Mouse (Mus musculus) cerebellum, adult 2 months (tissue): ENCODE results near the gene Top2b. TPM values are rescaled to one million over a fixed set of nuclear protein-coding genes. Genes with fewer than 3 reads are reported as not detected.

Experiments
- DNase-seq, 2 experiments: peaks; one replicate each; pipeline ENCODE4 v3.0.0; 2021
- H3K27ac ChIP-seq: fragments of 200-500 bp; 2 replicates; pipeline ENCODE4 v1.5.1; 2012; ENCODE audit warnings: low read length, control low read depth, inconsistent platforms; ENCODE audit not compliant: insufficient read depth
- H3K27me3 ChIP-seq: fragments of 200-500 bp; 2 replicates; pipeline ENCODE4 v1.6.1; 2012; ENCODE audit warnings: inconsistent platforms, mild to moderate bottlenecking, low read length, moderate library complexity; ENCODE audit not compliant: control insufficient read depth, insufficient read depth
- H3K4me1 ChIP-seq: fragments of 200-500 bp; 2 replicates; pipeline ENCODE4 v1.6.1; 2011; ENCODE audit warnings: low read length; ENCODE audit not compliant: control insufficient read depth, insufficient read depth
- H3K4me3 ChIP-seq: fragments of 200-500 bp; replicated peaks from 2 replicates; pipeline ENCODE3; 2011; ENCODE audit warnings: mild to moderate bottlenecking, low read depth, low read length, control low read depth; ENCODE audit not compliant: insufficient read depth
- CTCF ChIP-seq: fragments of 200-500 bp; IDR thresholded peaks from 2 replicates; pipeline ENCODE4 v1.5.1; 2011; ENCODE audit warnings: low read depth, mild to moderate bottlenecking, control low read depth, low read length, moderate library complexity, borderline replicate concordance; ENCODE audit not compliant: insufficient read depth
- POLR2A ChIP-seq: fragments of 200-500 bp; IDR thresholded peaks from 2 replicates; pipeline ENCODE4 v1.6.1; 2011; ENCODE audit warnings: low read length, control low read depth, borderline replicate concordance; ENCODE audit not compliant: insufficient read depth
- WGBS: fragments of 180-500 bp; shearing (Covaris S2); methylation state at CpG from one replicate; pipeline ENCODE4 v1.1.7; 2018; 5-methylcytosine and 5-hydroxymethylcytosine counted together
- polyA plus RNA-seq: library from polyadenylated mRNA; depleted of rRNA; stranded (reverse); fragments of >200 nt; gene quantifications from 2 replicates; pipeline ENCODE4 v1.2.3, GENCODE M21; 2012

Top2b gene
- polyA plus RNA-seq, 1 experiment = 47.1 TPM

- WGBS = 71% methylated on average over 4 of the region's 4 CpGs
- H3K27me3 ChIP-seq = no peaks in the 10 kb centered on the region
- TF ChIP-seq POLR2A = no peak
- no peak for TF ChIP-seq CTCF
These were observed 67.0 kb downstream of the Top2b start for GRCm38 (mm10) chr14:16431941-16432499.

GRCm38 (mm10) chr14:16432550-16432949, 67.6 kb downstream of the Top2b start:
- Histone ChIP-seq H3K4me1 (no peaks in the 10 kb centered on the region), H3K4me3 (no peak overlapping the region), H3K27ac (no peak overlapping the region), H3K27me3 (no peaks in the 10 kb centered on the region)
- no peak for DNase-seq
- WGBS = 91% methylated on average over 3 of the region's 3 CpGs
- TF ChIP-seq POLR2A (no peak), CTCF (no peak)

More at GRCm38 (mm10) chr14:16431941-16432499, 67.0 kb downstream of the Top2b start:
- H3K4me1 ChIP-seq = no peaks in the 10 kb centered on the region
- no peak for DNase-seq
- H3K27ac ChIP-seq = no peak overlapping the region
- H3K4me3 ChIP-seq = no peak overlapping the region

- no peak for TF ChIP-seq CTCF
- no peak for TF ChIP-seq POLR2A
- H3K27ac ChIP-seq = no peak overlapping the region
- no peaks in the 10 kb centered on the region for H3K27me3 ChIP-seq
These were observed 68.2 kb downstream of the Top2b start for GRCm38 (mm10) chr14:16433206-16433605.

GRCm38 (mm10) chr14:16434396-16435171, 69.6 kb downstream of the Top2b start:
- no peak overlapping the region for H3K4me3 ChIP-seq
- TF ChIP-seq CTCF = peak; percentile 70
- TF ChIP-seq POLR2A = no peak
- H3K27me3 ChIP-seq = no peaks in the 10 kb centered on the region
- no peak overlapping the region for H3K27ac ChIP-seq
- DNase-seq = peak; percentile 65 to 71
- H3K4me1 ChIP-seq = no peaks in the 10 kb centered on the region
- WGBS = 21% methylated on average over 3 of the region's 3 CpGs

More at GRCm38 (mm10) chr14:16433206-16433605, 68.2 kb downstream of the Top2b start:
- Histone ChIP-seq H3K4me1 (no peaks in the 10 kb centered on the region), H3K4me3 (no peak overlapping the region)
- 63% methylated on average over 2 of the region's 2 CpGs for WGBS
- DNase-seq = no peak

GRCm38 (mm10) chr14:16437386-16437785, 72.4 kb downstream of the Top2b start:
- TF ChIP-seq CTCF = no peak
- no peak for TF ChIP-seq POLR2A
- no peak for DNase-seq
- H3K4me3 ChIP-seq = no peak overlapping the region
- no peak overlapping the region for H3K27ac ChIP-seq
- 95% methylated on average over 4 of the region's 4 CpGs for WGBS
- H3K4me1 ChIP-seq = no peaks in the 10 kb centered on the region
- no peaks in the 10 kb centered on the region for H3K27me3 ChIP-seq

- TF ChIP-seq CTCF = no peak
- TF ChIP-seq POLR2A = no peak
- Histone ChIP-seq H3K4me3 (no peak overlapping the region), H3K27me3 (no peaks in the 10 kb centered on the region), H3K27ac (no peak overlapping the region), H3K4me1 (peaks cover 2% of the 10 kb centered on the region; the same call in 1 of the 2 replicates)
- no peak for DNase-seq
- 65% methylated on average over 6 of the region's 6 CpGs for WGBS
These were observed 74.6 kb downstream of the Top2b start for GRCm38 (mm10) chr14:16439385-16440126.

GRCm38 (mm10) chr14:16444859-16445258, 79.9 kb downstream of the Top2b start:
- no peak for DNase-seq
- WGBS = 46% methylated on average over 4 of the region's 4 CpGs
- no peak for TF ChIP-seq CTCF
- TF ChIP-seq POLR2A = no peak
- Histone ChIP-seq H3K27ac (no peak overlapping the region), H3K4me3 (no peak overlapping the region), H3K27me3 (no peaks in the 10 kb centered on the region), H3K4me1 (peaks cover 7% of the 10 kb centered on the region; the same call in 1 of the 2 replicates)

GRCm38 (mm10) chr14:16447587-16447986, 82.6 kb downstream of the Top2b start:
- 62% methylated on average over 3 of the region's 3 CpGs for WGBS
- peaks cover 7% of the 10 kb centered on the region; the same call in 1 of the 2 replicates for H3K4me1 ChIP-seq
- TF ChIP-seq CTCF (no peak), POLR2A (no peak)
- no peaks in the 10 kb centered on the region for H3K27me3 ChIP-seq
- H3K27ac ChIP-seq = no peak overlapping the region
- no peak overlapping the region for H3K4me3 ChIP-seq
- no peak for DNase-seq
